Mouse (Mus musculus) kidney, adult 2 months (tissue): ENCODE data around the gene Srprb. TPM values are rescaled to one million over a fixed set of nuclear protein-coding genes. Genes with fewer than 3 reads are reported as not detected.

Experiments
- DNase-seq: peaks from one replicate; pipeline ENCODE4 v3.0.0; 2021
- H3K27ac ChIP-seq: fragments of 200-500 bp; 2 replicates; pipeline ENCODE4 v1.5.1; 2012; ENCODE audit warnings: low read depth, low read length, control low read depth, inconsistent platforms; ENCODE audit not compliant: insufficient read depth
- H3K27me3 ChIP-seq: fragments of 200-500 bp; replicated peaks from 2 replicates; pipeline ENCODE4 v1.6.1; 2012; ENCODE audit warnings: mild to moderate bottlenecking, moderate library complexity, low read length, inconsistent platforms; ENCODE audit not compliant: control insufficient read depth, insufficient read depth
- H3K36me3 ChIP-seq: fragments of 200-500 bp; 2 replicates; pipeline ENCODE4 v1.6.1; 2012; ENCODE audit warnings: mild to moderate bottlenecking, moderate library complexity, low read length, inconsistent platforms; ENCODE audit not compliant: control insufficient read depth, insufficient read depth
- H3K4me1 ChIP-seq: fragments of 200-500 bp; 2 replicates; pipeline ENCODE4 v1.6.1; 2011; ENCODE audit warnings: low read length; ENCODE audit not compliant: control insufficient read depth, insufficient read depth
- H3K4me3 ChIP-seq: fragments of 200-500 bp; 2 replicates; pipeline ENCODE4 v1.5.1; 2011; ENCODE audit warnings: mild to moderate bottlenecking, low read depth, low read length, control low read depth; ENCODE audit not compliant: insufficient read depth
- CTCF ChIP-seq: fragments of 200-500 bp; conservative IDR thresholded peaks from 2 replicates; pipeline ENCODE4 v1.5.1; 2011; ENCODE audit warnings: low read depth, mild to moderate bottlenecking, control low read depth, low read length, moderate library complexity, mixed read lengths; ENCODE audit not compliant: insufficient read depth, insufficient read length
- POLR2A ChIP-seq: fragments of 200-500 bp; IDR thresholded peaks from one replicate; pipeline ENCODE4 v1.6.1; 2011; ENCODE audit warnings: low read depth, low read length, control low read depth
- WGBS: fragments of 180-500 bp; shearing (Covaris S2); methylation state at CpG from one replicate; pipeline ENCODE4 v1.1.7; 2018; 5-methylcytosine and 5-hydroxymethylcytosine counted together
- polyA plus RNA-seq: library from polyadenylated mRNA; depleted of rRNA; stranded (reverse); fragments of >200 nt; gene quantifications from 2 replicates; pipeline ENCODE4 v1.2.3, GENCODE M21; 2012

The Srprb gene
- polyA plus RNA-seq, 1 experiment: 35.4 TPM

GRCm38 (mm10) chr9:103207846-103208245, 5.9 kb upstream of the Srprb start:
- peak; percentile 77 for DNase-seq
- 9% methylated on average over 16 of the region's 16 CpGs for WGBS
- Histone ChIP-seq H3K27ac (no peak overlapping the region), H3K4me3 (no peak overlapping the region), H3K27me3 (no peaks in the 10 kb centered on the region), H3K4me1 (no peaks in the 10 kb centered on the region), H3K36me3 (no peaks in the 10 kb centered on the region)
- no peak for TF ChIP-seq POLR2A
- TF ChIP-seq CTCF: peak; percentile 93

DNA sequence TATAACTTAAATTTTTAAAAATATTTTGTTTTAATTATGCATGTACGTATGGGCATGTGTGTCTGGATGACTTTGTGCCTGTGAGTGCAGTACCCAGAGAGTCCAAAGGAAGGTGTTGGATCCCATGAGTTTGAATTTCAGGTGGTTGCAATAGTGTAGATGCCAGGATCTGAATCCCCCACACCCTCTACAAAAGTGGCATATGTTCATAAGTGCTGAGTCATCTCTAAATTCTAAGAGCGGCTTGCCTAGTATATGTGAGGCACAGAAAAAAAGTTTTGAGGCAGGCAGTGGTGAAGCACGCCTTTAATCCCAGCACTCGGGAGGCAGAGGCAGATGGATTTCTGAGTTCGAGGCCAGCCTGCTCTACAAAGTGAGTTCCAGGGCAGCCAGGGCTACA, 3.8 kb upstream of the Srprb start:
- no peaks in the 10 kb centered on the region for H3K36me3 ChIP-seq
- no peak for TF ChIP-seq CTCF
- no peak for TF ChIP-seq POLR2A

DNA sequence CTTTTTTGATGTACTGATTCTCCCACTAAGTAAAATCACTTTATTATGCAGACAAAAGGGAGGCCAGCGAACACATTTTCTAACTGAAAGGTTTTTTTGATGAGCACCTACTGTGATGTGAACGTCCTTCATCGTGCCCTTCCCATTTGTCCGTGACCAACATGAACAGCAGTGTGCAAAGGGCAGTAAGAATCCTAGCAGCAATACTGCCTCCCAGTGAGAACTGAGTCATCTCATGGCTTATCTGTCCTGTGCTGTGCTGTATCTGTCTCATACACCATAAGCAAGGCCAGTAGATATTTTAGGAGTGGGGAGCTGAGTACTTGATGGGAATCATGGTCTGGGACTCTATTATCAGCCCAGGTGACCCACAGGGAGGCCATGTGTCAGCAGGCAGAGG, 13.5 kb downstream of the Srprb start:
- no peak for DNase-seq
- whole genome bisulfite sequencing: 89% methylated on average over 4 of the region's 4 CpGs
- Histone ChIP-seq H3K36me3 (no peaks in the 10 kb centered on the region; the same call in none of the 2 replicates), H3K4me3 (no peak overlapping the region), H3K4me1 (0 out of 2 replicates have a peak, but pooled peaks cover 3% of the 10 kb centered on the region), H3K27ac (no peak overlapping the region), H3K27me3 (no peaks in the 10 kb centered on the region)
- TF ChIP-seq CTCF: no peak
- no peak for TF ChIP-seq POLR2A

More for the DNA sequence above, 3.8 kb upstream of the Srprb start:
- Histone ChIP-seq H3K27me3 (no peaks in the 10 kb centered on the region), H3K4me3 (no peak overlapping the region), H3K27ac (no peak overlapping the region), H3K4me1 (peaks cover 3% of the 10 kb centered on the region; the same call in 1 of the 2 replicates)
- no peak for DNase-seq
- 94% methylated on average over 5 of the region's 5 CpGs for WGBS

DNA sequence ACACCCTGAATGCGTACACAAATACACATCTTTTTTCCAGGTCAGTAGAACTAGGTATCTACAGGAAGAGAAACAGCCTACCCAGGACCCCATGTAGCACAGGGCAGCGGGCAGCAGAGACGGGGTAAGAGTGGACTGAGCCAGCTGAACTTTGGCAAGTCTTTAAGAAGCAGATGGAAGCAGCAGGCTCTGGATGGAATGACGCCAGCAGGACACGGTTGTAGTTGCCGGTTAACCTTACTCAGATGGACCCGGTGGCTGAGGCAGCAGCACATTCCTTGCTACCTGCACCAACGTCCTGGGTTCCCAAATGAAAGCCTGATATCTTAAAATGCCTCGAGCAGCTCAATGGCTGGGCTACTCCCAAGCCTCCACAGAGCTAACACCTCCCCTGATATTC, 15.2 kb downstream of the Srprb start:
- H3K36me3 ChIP-seq: no peaks in the 10 kb centered on the region; the same call in none of the 2 replicates
- no peaks in the 10 kb centered on the region for H3K27me3 ChIP-seq
- DNase-seq: peak; percentile 83
- H3K27ac ChIP-seq: no peak overlapping the region
- no peak for TF ChIP-seq CTCF
- TF ChIP-seq POLR2A: no peak
- no peak overlapping the region for H3K4me3 ChIP-seq
- H3K4me1 ChIP-seq: 0 out of 2 replicates have a peak, but pooled peaks cover 3% of the 10 kb centered on the region
- 32% methylated on average over 9 of the region's 9 CpGs for WGBS

DNA sequence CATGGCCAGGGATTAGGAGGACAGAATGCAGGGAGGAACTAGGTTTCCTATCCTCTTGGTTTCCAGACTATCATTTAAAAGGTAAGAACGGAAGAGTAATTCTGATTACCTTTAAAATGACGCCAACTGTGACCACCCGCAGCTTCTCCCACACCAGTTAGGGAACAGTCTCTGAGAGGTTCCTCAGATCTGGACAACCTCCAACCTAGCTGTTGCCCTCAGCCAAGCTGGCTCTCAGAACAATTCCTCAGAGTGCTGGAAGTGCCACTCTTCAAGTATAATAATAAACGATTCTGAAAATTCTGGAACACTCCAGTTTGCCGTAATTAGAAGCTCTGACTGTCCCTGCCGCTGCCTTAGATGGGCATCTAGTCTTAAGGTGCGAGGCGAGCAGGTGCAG, 16.0 kb downstream of the Srprb start:
- H3K4me3 ChIP-seq: no peak overlapping the region
- no peak overlapping the region for H3K27ac ChIP-seq
- TF ChIP-seq POLR2A: no peak
- no peak for TF ChIP-seq CTCF
- WGBS: 82% methylated on average over 8 of the region's 8 CpGs
- peaks cover 3% of the 10 kb centered on the region; the same call in 1 of the 2 replicates for H3K4me1 ChIP-seq
- no peaks in the 10 kb centered on the region for H3K27me3 ChIP-seq
- DNase-seq: no peak
- no peaks in the 10 kb centered on the region; the same call in 1 of the 2 replicates for H3K36me3 ChIP-seq

- WGBS: 78% methylated on average over 4 of the region's 4 CpGs
- DNase-seq: no peak
- no peak overlapping the region for H3K27ac ChIP-seq
- no peaks in the 10 kb centered on the region for H3K27me3 ChIP-seq
- no peaks in the 10 kb centered on the region for H3K36me3 ChIP-seq
- no peak for TF ChIP-seq POLR2A
- no peak for TF ChIP-seq CTCF
- no peak overlapping the region for H3K4me3 ChIP-seq
- H3K4me1 ChIP-seq: peaks cover 3% of the 10 kb centered on the region; the same call in 1 of the 2 replicates
These were observed 17.1 kb downstream of the Srprb start for GRCm38 (mm10) chr9:103184855-103185254.

DNA sequence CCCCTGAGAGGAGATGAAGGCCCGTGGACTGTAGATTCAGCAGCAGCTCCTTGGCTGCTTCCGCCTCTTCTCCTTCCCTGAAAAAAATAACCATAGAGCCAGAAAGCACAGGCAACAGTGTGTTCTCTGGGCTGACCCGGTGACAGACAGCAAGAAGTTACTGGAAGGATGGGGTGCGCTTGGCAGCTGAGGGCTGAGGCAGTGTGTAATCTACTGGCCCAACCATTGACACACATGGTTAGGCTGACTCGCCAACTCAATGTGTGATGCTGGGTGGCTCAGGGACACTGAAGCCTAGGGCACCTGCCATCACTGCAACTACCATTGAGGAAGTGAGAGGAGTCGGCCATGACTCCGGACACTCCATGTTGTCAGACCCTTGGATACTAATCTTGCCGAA, 20.1 kb downstream of the Srprb start:
- H3K27ac ChIP-seq: no peak overlapping the region
- no peak overlapping the region for H3K4me3 ChIP-seq
- DNase-seq: no peak
- H3K27me3 ChIP-seq: no peaks in the 10 kb centered on the region
- TF ChIP-seq POLR2A: no peak
- no peak for TF ChIP-seq CTCF
- H3K36me3 ChIP-seq: no peaks in the 10 kb centered on the region
- 90% methylated on average over 8 of the region's 8 CpGs for WGBS
- peaks cover under 1% of the 10 kb centered on the region; the same call in 1 of the 2 replicates for H3K4me1 ChIP-seq
